Mouse (Mus musculus) testis, adult 2 months (tissue): ENCODE measurements at regions not wholly inside any gene's neighbourhood (a gene's known extent, or its start where the extent isn't known, plus 50 kb on each side); places are given as distances from the start of the nearest gene placed in this dataset.

Experiments used
- CTCF ChIP-seq: fragments of 200-500 bp; IDR thresholded peaks from 2 replicates; pipeline ENCODE4 v1.5.1; 2012; ENCODE audit warnings: low read depth, mild to moderate bottlenecking, inconsistent platforms, low read length, moderate library complexity; ENCODE audit not compliant: control insufficient read depth, insufficient read depth, insufficient replicate concordance
- POLR2A ChIP-seq: fragments of 200-500 bp; IDR thresholded peaks from 2 replicates; pipeline ENCODE4 v1.6.1; 2012; ENCODE audit warnings: low read depth, mild to moderate bottlenecking, inconsistent platforms, low read length, moderate library complexity; ENCODE audit not compliant: control insufficient read depth

- TF ChIP-seq CTCF (no peak), POLR2A (no peak)
Observed at GRCm38 (mm10) chr15:13243561-13243960, 70.1 kb upstream of the Cdh6 start.
